Mouse (Mus musculus) CH12.LX (cell line): ENCODE data around the gene Nat8f5. TPM values are rescaled to one million over a fixed set of nuclear protein-coding genes. Genes with fewer than 3 reads are reported as not detected.
"Not testable (repeated sequence)": the region's sequence is repeated elsewhere in the genome, so short reads cannot be mapped to it uniquely, and the experiment has no call there.

Source experiments
- DNase-seq: peaks from one replicate; pipeline ENCODE4 v3.0.0-alpha.2; 2013; ENCODE audit errors: extremely low read depth
- H3K27ac ChIP-seq: 2 replicates; pipeline ENCODE4 v1.5.1; 2012; ENCODE audit warnings: low read depth, mild to moderate bottlenecking, control low read depth, moderate library complexity; ENCODE audit not compliant: insufficient read depth
- H3K27me3 ChIP-seq: replicated peaks from 2 replicates; pipeline ENCODE3; 2012; ENCODE audit warnings: inconsistent platforms
- H3K36me3 ChIP-seq, 2 experiments: replicated peaks in 1 of 2; 2 replicates each; pipeline versions ENCODE3 to v1.6.1; 2012; ENCODE audit warnings: inconsistent platforms in 1 of 2, low read length in 1 of 2, mild to moderate bottlenecking in 1 of 2, mixed read lengths in 1 of 2, moderate library complexity in 1 of 2; ENCODE audit not compliant: control insufficient read depth in 1 of 2, insufficient read depth in 1 of 2
- H3K4me1 ChIP-seq, 2 experiments: 2 replicates each; pipeline ENCODE4 v1.6.1; 2012; ENCODE audit warnings: inconsistent platforms in 1 of 2, moderate library complexity in 1 of 2; ENCODE audit not compliant: insufficient read depth in 2 of 2, control insufficient read depth in 1 of 2
- H3K4me2 ChIP-seq: 2 replicates; pipeline ENCODE4 v1.6.1; 2012; ENCODE audit warnings: low read depth, mild to moderate bottlenecking, control low read depth; ENCODE audit not compliant: poor library complexity, insufficient read depth, severe bottlenecking
- H3K4me3 ChIP-seq, 3 experiments: fragments of 150-350 bp in 1 of 3; sonication (generic) in 1 of 3; replicated peaks in 1 of 3; 2 replicates each; pipeline versions ENCODE3 to v1.5.1; 2011 to 2012; ENCODE audit warnings: low read depth in 2 of 3, low read length in 2 of 3, mild to moderate bottlenecking in 2 of 3, moderate library complexity in 2 of 3, control low read depth in 1 of 3, improper control_type of control experiment in 1 of 3, inconsistent platforms in 1 of 3, mixed read lengths in 1 of 3; ENCODE audit not compliant: poor library complexity in 1 of 3
- H3K79me2 ChIP-seq: replicated peaks from 2 replicates; pipeline ENCODE4 v1.6.1; 2012; ENCODE audit warnings: mild to moderate bottlenecking, moderate library complexity; ENCODE audit not compliant: control insufficient read depth, poor library complexity, insufficient read depth, severe bottlenecking; ENCODE audit errors: extremely low read depth
- H3K9ac ChIP-seq: 2 replicates; pipeline ENCODE4 v1.6.1; 2012; ENCODE audit warnings: low read depth, mild to moderate bottlenecking, control low read depth, moderate library complexity; ENCODE audit not compliant: insufficient read depth
- H3K9me3 ChIP-seq: replicated peaks from 2 replicates; pipeline ENCODE3; 2012; ENCODE audit warnings: low read length, inconsistent platforms, mixed read lengths
- CHD1 ChIP-seq: IDR thresholded peaks from 2 replicates; pipeline ENCODE4 v1.6.1; 2012; ENCODE audit warnings: low read depth, low read length, improper control_type of control experiment, inconsistent platforms
- CTCF ChIP-seq, 2 experiments: IDR thresholded peaks in 1 of 2; conservative IDR thresholded peaks in 1 of 2; 2 replicates each; pipeline ENCODE4 v1.5.1; 2011 to 2012; ENCODE audit warnings: low read depth in 2 of 2, low read length in 2 of 2, improper control_type of control experiment in 1 of 2, inconsistent platforms in 1 of 2, mild to moderate bottlenecking in 1 of 2, moderate library complexity in 1 of 2
- EP300 ChIP-seq: IDR thresholded peaks from 2 replicates; pipeline ENCODE4 v1.6.1; 2011; ENCODE audit warnings: low read length, improper control_type of control experiment
- ETS1 ChIP-seq: conservative IDR thresholded peaks from 2 replicates; pipeline ENCODE4 v1.6.1; 2012; ENCODE audit warnings: low read depth, mild to moderate bottlenecking, inconsistent platforms, low read length, improper control_type of control experiment, moderate library complexity
- JUND ChIP-seq: conservative IDR thresholded peaks from 2 replicates; pipeline ENCODE4 v1.6.1; 2011; ENCODE audit warnings: low read depth, low read length, improper control_type of control experiment
- MAZ ChIP-seq: IDR thresholded peaks from 2 replicates; pipeline ENCODE4 v1.6.1; 2012; ENCODE audit warnings: low read depth, mild to moderate bottlenecking, inconsistent platforms, low read length, improper control_type of control experiment, moderate library complexity
- MEF2A ChIP-seq: IDR thresholded peaks from 2 replicates; pipeline ENCODE4 v1.6.1; 2014; ENCODE audit warnings: low read depth, mild to moderate bottlenecking, inconsistent platforms, low read length, improper control_type of control experiment, borderline replicate concordance
- MYC ChIP-seq: IDR thresholded peaks from 2 replicates; pipeline ENCODE4 v1.6.1; 2011; ENCODE audit warnings: low read depth, mild to moderate bottlenecking, improper control_type of control experiment, low read length
- NELFE ChIP-seq: IDR thresholded peaks from 2 replicates; pipeline ENCODE4 v1.6.1; 2011; ENCODE audit warnings: low read depth, low read length, improper control_type of control experiment
- NRF1 ChIP-seq: IDR thresholded peaks from 2 replicates; pipeline ENCODE4 v1.6.1; 2014; ENCODE audit warnings: low read depth, mild to moderate bottlenecking, inconsistent platforms, low read length, improper control_type of control experiment, moderate library complexity
- POLR2AphosphoS2 ChIP-seq: IDR thresholded peaks from 2 replicates; pipeline ENCODE4 v1.6.1; 2011; ENCODE audit warnings: low read depth, low read length, improper control_type of control experiment
- RCOR1 ChIP-seq: conservative IDR thresholded peaks from 2 replicates; pipeline ENCODE4 v1.6.1; 2012; ENCODE audit warnings: low read depth, mild to moderate bottlenecking, inconsistent platforms, low read length, improper control_type of control experiment
- TBP ChIP-seq: conservative IDR thresholded peaks from 2 replicates; pipeline ENCODE4 v1.6.1; 2011; ENCODE audit warnings: low read depth, low read length, improper control_type of control experiment
- TCF12 ChIP-seq: IDR thresholded peaks from 2 replicates; pipeline ENCODE4 v1.6.1; 2014; ENCODE audit warnings: low read depth, mild to moderate bottlenecking, inconsistent platforms, low read length, improper control_type of control experiment
- USF1 ChIP-seq: IDR thresholded peaks from 2 replicates; pipeline ENCODE4 v1.6.1; 2014; ENCODE audit warnings: low read depth, mild to moderate bottlenecking, inconsistent platforms, low read length, improper control_type of control experiment
- ZC3H11A ChIP-seq: IDR thresholded peaks from 2 replicates; pipeline ENCODE4 v1.6.1; 2012; ENCODE audit warnings: low read depth, mild to moderate bottlenecking, inconsistent platforms, low read length, improper control_type of control experiment
- ZKSCAN1 ChIP-seq: IDR thresholded peaks from 2 replicates; pipeline ENCODE4 v1.6.1; 2012; ENCODE audit warnings: low read depth, inconsistent platforms, low read length, improper control_type of control experiment, borderline replicate concordance
- ZMIZ1 ChIP-seq: IDR thresholded peaks from 2 replicates; pipeline ENCODE4 v1.6.1; 2012; ENCODE audit warnings: low read depth, mild to moderate bottlenecking, inconsistent platforms, low read length, improper control_type of control experiment
- dilution Hi-C: fragments of 300-500 bp; cut with MboI; formaldehyde crosslinking; loops from 2 replicates; pipeline ENCODE4 v1.14.3; 2020; ENCODE audit warnings: low sequenced_read_pairs; ENCODE audit not compliant: extremely low pct_unique_long_range_greater_than_20kb, extremely low pct_ligation_motif_present
- in situ Hi-C: fragments of 300-500 bp; cut with MboI; formaldehyde crosslinking; loops from 3 replicates; pipeline ENCODE4 v1.14.3; 2019; ENCODE audit warnings: low sequenced_read_pairs, low pct_ligation_motif_present, low pct_unique_long_range_greater_than_20kb, mixed read lengths
- polyA plus RNA-seq: library from polyadenylated mRNA; unstranded; fragments of >175 nt; gene quantifications from 2 replicates; pipeline ENCODE4 v1.2.1, GENCODE M21; 2012; ENCODE audit warnings: low read depth; ENCODE audit not compliant: insufficient read length
- total RNA-seq, 2 experiments: library from RNA; depleted of rRNA; stranded (reverse); fragments of 300-350 nt in 1 of 2; fragments of >200 nt in 1 of 2; gene quantifications; 2 replicates each; pipeline ENCODE4 v1.2.3; 2012 to 2014

The Nat8f5 gene
- total and polyA plus RNA-seq, 3 experiments: not detected

DNA sequence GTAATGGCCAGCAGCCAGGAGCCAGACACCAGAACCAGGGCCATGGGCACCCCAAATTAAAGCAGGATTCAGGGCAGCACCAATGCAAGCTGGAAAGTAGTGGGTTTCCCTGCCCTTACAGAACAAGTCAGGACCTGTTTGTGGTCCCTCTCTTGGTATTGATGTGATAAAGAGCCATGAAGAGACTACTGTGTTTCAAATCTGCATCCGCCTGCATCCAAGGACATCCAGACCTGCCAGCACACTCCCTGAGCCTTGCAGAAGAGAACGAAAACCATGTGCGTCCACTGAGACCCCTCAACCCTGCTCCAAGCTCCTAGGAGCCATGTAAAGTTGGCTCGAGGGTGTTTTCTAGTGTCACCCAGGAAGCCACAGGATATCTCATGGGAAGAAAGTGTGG, 27.4 kb upstream of the Nat8f5 start:
- no peaks in the 10 kb centered on the region for H3K79me2 ChIP-seq
- no peak for TF ChIP-seq ZC3H11A
- no peak for TF ChIP-seq USF1
- no peak for TF ChIP-seq POLR2AphosphoS2
- TF ChIP-seq ETS1: no peak
- TF ChIP-seq MEF2A: no peak
- TF ChIP-seq CHD1: no peak
- TF ChIP-seq CTCF (conservative IDR thresholded peaks at IDR 0.05 in 1 of 2, IDR thresholded peaks at IDR 0.05 in 1 of 2; ENCODE audit: low read depth in 2 of 2, low read length in 2 of 2): no peak
- TF ChIP-seq EP300: no peak
- no peak for TF ChIP-seq NELFE
- TF ChIP-seq MYC: no peak
- TF ChIP-seq ZMIZ1: no peak
- TF ChIP-seq JUND: no peak
- no peak for TF ChIP-seq NRF1
- no peak for TF ChIP-seq RCOR1
- H3K4me3 ChIP-seq: no peak overlapping the region
- H3K9ac ChIP-seq: no peak overlapping the region
- in situ Hi-C loops (no loop called here), dilution Hi-C loops (no loop called here)
- no peak for DNase-seq
- H3K27me3 ChIP-seq: peaks cover 56% of the 10 kb centered on the region
- H3K4me1 ChIP-seq: no peaks in the 10 kb centered on the region
- H3K4me2 ChIP-seq: no peak overlapping the region
- H3K27ac ChIP-seq: no peak overlapping the region
- H3K9me3 ChIP-seq: no peaks in the 10 kb centered on the region
- no peaks in the 10 kb centered on the region for H3K36me3 ChIP-seq

GRCm38 (mm10) chr6:85846921-85847320, 26.1 kb upstream of the Nat8f5 start:
- no peak for TF ChIP-seq TCF12
- TF ChIP-seq MAZ: no peak
- no peak for TF ChIP-seq RCOR1
- TF ChIP-seq ZKSCAN1: no peak
- TF ChIP-seq TBP: no peak
- TF ChIP-seq MYC: no peak
- no peaks in the 10 kb centered on the region for H3K36me3 ChIP-seq
- no peak for DNase-seq
- H3K4me2 ChIP-seq: no peak overlapping the region
- no peak overlapping the region for H3K9ac ChIP-seq
- no peak overlapping the region for H3K4me3 ChIP-seq
- H3K79me2 ChIP-seq: no peaks in the 10 kb centered on the region
- H3K27me3 ChIP-seq: peaks cover 48% of the 10 kb centered on the region
- H3K4me1 ChIP-seq: no peaks in the 10 kb centered on the region
- H3K27ac ChIP-seq: no peak overlapping the region
- H3K9me3 ChIP-seq: no peaks in the 10 kb centered on the region
- in situ Hi-C loops: no loop called here
- dilution Hi-C loops: no loop called here

- H3K79me2 ChIP-seq, in situ Hi-C loops, H3K4me1 ChIP-seq, H3K4me2 ChIP-seq, dilution Hi-C loops, H3K9ac ChIP-seq, H3K9me3 ChIP-seq, H3K4me3 ChIP-seq, H3K36me3 ChIP-seq, H3K27ac ChIP-seq, DNase-seq: not testable (repeated sequence)
- peaks cover 23% of the 10 kb centered on the region for H3K27me3 ChIP-seq
Measured at GRCm38 (mm10) chr6:85843677-85844458, 23.1 kb upstream of the Nat8f5 start.
